Mouse (Mus musculus) spleen, postnatal 4 days (tissue): ENCODE measurements around the gene Prss8.
"Not testable (repeated sequence)": the region's sequence is repeated elsewhere in the genome, so short reads cannot be mapped to it uniquely, and the experiment has no call there.

ENCODE experiments used
- DNase-seq, 2 experiments: peaks; one replicate each; pipeline ENCODE4 v3.0.0; 2022; ENCODE audit warnings: low spot score in 2 of 2

Gene Prss8

GRCm38 (mm10) chr7:127929923-127930322 is at the start of gene Prss8:
Gene Prss8, minus strand, starts transcription at chr7:127930104.
- no peak for DNase-seq

- no peak for DNase-seq
Observed at GRCm38 (mm10) chr7:127978856-127979255, 49.0 kb upstream of the Prss8 start.

- DNase-seq: no peak
Observed at GRCm38 (mm10) chr7:127974413-127974930, 44.6 kb upstream of the Prss8 start.

GRCm38 (mm10) chr7:127967922-127968828 is 38.3 kb upstream of the Prss8 start:
- peak; percentile 69 to 86 for DNase-seq

- peak; percentile 96 to 100 for DNase-seq
Observed at GRCm38 (mm10) chr7:127967004-127967921, 37.4 kb upstream of the Prss8 start, which contains the start of gene Fus. Gene Fus, plus strand, starts transcription at chr7:127967457.

GRCm38 (mm10) chr7:127966371-127966918 is 36.5 kb upstream of the Prss8 start:
- DNase-seq: no peak

- no peak for DNase-seq
Observed at GRCm38 (mm10) chr7:127959364-127959763, 29.5 kb upstream of the Prss8 start.

GRCm38 (mm10) chr7:127952864-127953581 is 23.1 kb upstream of the Prss8 start:
- no peak for DNase-seq

- DNase-seq: no peak
Observed at GRCm38 (mm10) chr7:127946470-127947023, 16.6 kb upstream of the Prss8 start, which contains the start of gene Prss36. Gene Prss36, minus strand, starts transcription at chr7:127946725.

- peak in 1 of 2 experiments; percentile 58 for DNase-seq
Observed at GRCm38 (mm10) chr7:127944614-127945013, 14.7 kb upstream of the Prss8 start.

GRCm38 (mm10) chr7:127942097-127942496 is 12.2 kb upstream of the Prss8 start:
- DNase-seq: not testable (repeated sequence)

- no peak for DNase-seq
Observed at GRCm38 (mm10) chr7:127936216-127936884, 6.4 kb upstream of the Prss8 start.

- no peak for DNase-seq
Observed at GRCm38 (mm10) chr7:127935748-127936159, 5.8 kb upstream of the Prss8 start.

- peak; percentile 96 to 98 for DNase-seq
Observed at GRCm38 (mm10) chr7:127935028-127935722, 5.3 kb upstream of the Prss8 start.

- DNase-seq: no peak
Observed at GRCm38 (mm10) chr7:127934075-127934474, 4.2 kb upstream of the Prss8 start.

- DNase-seq: no peak
Observed at GRCm38 (mm10) chr7:127932273-127933031, 2.5 kb upstream of the Prss8 start.

GRCm38 (mm10) chr7:127931351-127932135 is 1.6 kb upstream of the Prss8 start:
- no peak for DNase-seq

- DNase-seq: no peak
Observed at GRCm38 (mm10) chr7:127930636-127931035, 732 bp upstream of the Prss8 start.
